Mouse (Mus musculus): Measurements from ENCODE around the gene Slc35c2. TPM values are rescaled to one million over a fixed set of nuclear protein-coding genes. Genes with fewer than 3 reads are reported as not detected.
A peak's percentile ranks its signal among the peaks of the same experiment; 100 is the strongest.

The Slc35c2 gene
- polyA plus RNA-seq, 1 experiment, result 171 TPM

DNA sequence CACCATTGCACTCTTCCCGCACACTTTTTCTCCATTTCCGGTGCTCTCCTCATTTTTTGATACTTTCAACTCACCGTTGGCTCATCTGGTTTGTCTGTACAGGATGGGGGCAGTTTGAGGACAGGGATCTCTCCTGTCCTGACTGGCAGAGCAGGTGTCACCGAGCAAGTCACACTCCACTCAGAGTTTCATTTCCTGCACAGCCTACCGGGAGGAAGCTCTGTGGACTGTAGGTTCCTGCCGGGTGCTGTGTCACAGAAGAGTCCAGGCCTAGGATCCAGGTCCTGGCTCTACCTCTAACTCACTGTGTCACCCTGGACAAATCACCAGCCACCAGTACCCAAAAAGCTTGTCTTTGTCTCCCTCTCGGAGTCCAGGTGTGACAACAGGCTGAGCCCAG lies 45.9 kb downstream of the Slc35c2 start:
- 52% methylated on average over 7 of the region's 7 CpGs for WGBS
- Histone ChIP-seq H3K4me1 (ENCODE audit: control insufficient read depth, insufficient read depth, insufficient read length, low read length) (no peaks in the 10 kb centered on the region), H3K36me3 (ENCODE audit: control insufficient read depth, insufficient read depth, low read length) (no peaks in the 10 kb centered on the region), H3K27me3 (ENCODE audit: control insufficient read depth, insufficient read depth, low read length) (peaks cover 39% of the 10 kb centered on the region), H3K27ac (ENCODE audit: insufficient read depth, low read depth, low read length) (no peak overlapping the region), H3K4me3 (ENCODE audit: low read depth, low read length) (no peak overlapping the region)
- TF ChIP-seq POLR2A (IDR thresholded peaks at IDR 0.05; ENCODE audit: low read depth, low read length) (no peak), CTCF (IDR thresholded peaks at IDR 0.05; ENCODE audit: extremely low read depth, insufficient read length, insufficient replicate concordance, low read depth, low read length) (no peak)

GRCm38 (mm10) chr2:165240371-165240770 lies 47.3 kb downstream of the Slc35c2 start:
- H3K36me3 ChIP-seq (ENCODE audit: control insufficient read depth, insufficient read depth, low read length), result no peaks in the 10 kb centered on the region
- no peaks in the 10 kb centered on the region for H3K4me1 ChIP-seq (ENCODE audit: control insufficient read depth, insufficient read depth, insufficient read length, low read length)
- 36% methylated on average over 8 of the region's 8 CpGs for WGBS
- peaks cover 47% of the 10 kb centered on the region for H3K27me3 ChIP-seq (ENCODE audit: control insufficient read depth, insufficient read depth, low read length)
- H3K27ac ChIP-seq (ENCODE audit: insufficient read depth, low read depth, low read length), result no peak overlapping the region
- H3K4me3 ChIP-seq (ENCODE audit: low read depth, low read length), result no peak overlapping the region
- TF ChIP-seq POLR2A (IDR thresholded peaks at IDR 0.05; ENCODE audit: low read depth, low read length), result no peak
- no peak for TF ChIP-seq CTCF (IDR thresholded peaks at IDR 0.05; ENCODE audit: extremely low read depth, insufficient read length, insufficient replicate concordance, low read depth, low read length)

DNA sequence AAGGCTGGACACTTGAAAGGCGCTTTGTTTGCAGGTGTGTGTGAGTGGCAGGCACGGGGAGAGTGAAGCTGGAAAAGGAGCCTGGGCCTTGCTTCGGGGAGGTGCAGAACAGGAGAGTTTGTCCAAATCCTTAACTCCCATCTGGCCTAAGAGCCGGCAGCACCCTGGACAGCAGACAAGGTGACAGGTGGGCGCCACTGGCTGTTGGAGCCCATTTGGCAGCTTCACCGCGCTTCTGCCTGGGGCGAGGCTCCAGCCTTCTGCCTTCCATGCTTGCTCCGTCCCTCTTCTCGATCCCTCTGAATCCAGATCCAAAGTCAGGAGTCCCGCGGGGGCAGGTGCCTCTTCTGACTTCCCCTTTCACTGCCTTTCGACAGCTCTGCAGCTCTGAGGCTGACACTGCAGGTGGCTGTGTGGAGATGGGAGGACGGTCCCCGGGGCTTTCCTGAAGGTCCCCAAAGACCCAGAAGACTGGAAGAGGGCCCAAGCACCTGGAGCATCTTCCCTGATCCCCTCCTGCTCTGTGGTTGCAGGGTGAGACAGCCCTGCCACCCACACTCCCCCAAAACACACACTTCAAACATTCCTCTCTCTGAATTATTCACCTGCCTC lies 48.0 kb downstream of the Slc35c2 start:
- WGBS, result 13% methylated on average over 15 of the region's 15 CpGs
- Histone ChIP-seq H3K27ac (ENCODE audit: insufficient read depth, low read depth, low read length) (no peak overlapping the region), H3K4me1 (ENCODE audit: control insufficient read depth, insufficient read depth, insufficient read length, low read length) (no peaks in the 10 kb centered on the region)

DNA sequence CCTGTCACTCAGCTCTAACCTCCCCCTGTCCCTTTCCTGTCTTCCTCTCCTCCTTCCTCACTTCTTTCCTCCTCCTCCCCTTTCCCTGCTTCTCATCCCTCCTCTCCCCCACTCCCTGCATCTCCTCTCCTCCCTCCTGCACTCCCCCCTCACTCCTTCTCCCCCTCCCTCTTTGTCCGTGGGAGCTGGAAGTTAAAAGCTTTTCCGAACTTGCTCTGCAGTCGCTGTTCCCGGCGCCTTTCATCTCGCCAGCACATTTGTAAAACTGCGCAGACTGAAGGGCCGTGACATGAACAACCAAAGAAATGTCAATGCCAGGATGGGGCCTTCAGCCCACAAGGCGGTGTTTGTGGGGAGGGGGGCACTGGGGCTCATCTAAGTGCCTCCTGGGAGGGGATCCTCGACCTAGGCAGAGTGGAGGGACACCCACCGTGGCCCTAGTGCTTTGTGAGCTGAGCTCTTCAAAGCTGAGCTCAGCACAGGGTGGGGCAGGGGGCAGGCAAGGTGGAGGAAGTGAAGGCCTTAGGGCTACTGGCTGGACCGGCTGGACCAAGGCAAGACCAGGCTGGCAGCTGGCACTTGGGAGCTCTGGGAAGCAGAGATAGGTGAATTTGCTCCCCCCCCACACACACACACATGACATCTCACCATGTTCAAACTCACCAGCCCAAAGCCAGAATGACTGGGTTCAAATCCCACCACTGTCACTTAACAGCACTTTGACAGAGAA lies 49.1 kb downstream of the Slc35c2 start:
- no peak for TF ChIP-seq POLR2A (IDR thresholded peaks at IDR 0.05; ENCODE audit: low read depth, low read length)
- TF ChIP-seq CTCF (IDR thresholded peaks at IDR 0.05; ENCODE audit: extremely low read depth, insufficient read length, insufficient replicate concordance, low read depth, low read length), result no peak
- 20% methylated on average over 12 of the region's 12 CpGs for WGBS
- Histone ChIP-seq H3K27ac (ENCODE audit: insufficient read depth, low read depth, low read length) (no peak overlapping the region), H3K36me3 (ENCODE audit: control insufficient read depth, insufficient read depth, low read length) (no peaks in the 10 kb centered on the region), H3K4me1 (ENCODE audit: control insufficient read depth, insufficient read depth, insufficient read length, low read length) (peaks cover 1% of the 10 kb centered on the region), H3K27me3 (ENCODE audit: control insufficient read depth, insufficient read depth, low read length) (peaks cover 62% of the 10 kb centered on the region), H3K4me3 (ENCODE audit: low read depth, low read length) (no peak overlapping the region)

More for the DNA sequence above, 48.0 kb downstream of the Slc35c2 start:
- Histone ChIP-seq H3K27me3 (ENCODE audit: control insufficient read depth, insufficient read depth, low read length) (peaks cover 52% of the 10 kb centered on the region), H3K4me3 (ENCODE audit: low read depth, low read length) (no peak overlapping the region), H3K36me3 (ENCODE audit: control insufficient read depth, insufficient read depth, low read length) (no peaks in the 10 kb centered on the region)
- TF ChIP-seq POLR2A (IDR thresholded peaks at IDR 0.05; ENCODE audit: low read depth, low read length), result no peak
- no peak for TF ChIP-seq CTCF (IDR thresholded peaks at IDR 0.05; ENCODE audit: extremely low read depth, insufficient read length, insufficient replicate concordance, low read depth, low read length)

GRCm38 (mm10) chr2:165234613-165235291 lies 52.9 kb downstream of the Slc35c2 start, which contains the start of gene Cdh22:
Gene Cdh22, minus strand, starts transcription at chr2:165234853.
- 2% methylated on average over 58 of the region's 60 CpGs for WGBS
- H3K4me3 ChIP-seq (ENCODE audit: low read depth, low read length), result peak within 1 kb of the TSS; percentile 46
- no peaks in the 10 kb centered on the region for H3K36me3 ChIP-seq (ENCODE audit: control insufficient read depth, insufficient read depth, low read length)
- H3K27me3 ChIP-seq (ENCODE audit: control insufficient read depth, insufficient read depth, low read length), result peaks cover 63% of the 10 kb centered on the region
- no peak within 1 kb of the TSS for H3K27ac ChIP-seq (ENCODE audit: insufficient read depth, low read depth, low read length)
- no peak for TF ChIP-seq POLR2A (IDR thresholded peaks at IDR 0.05; ENCODE audit: low read depth, low read length)
- TF ChIP-seq CTCF (IDR thresholded peaks at IDR 0.05; ENCODE audit: extremely low read depth, insufficient read length, insufficient replicate concordance, low read depth, low read length), result no peak
- H3K4me1 ChIP-seq (ENCODE audit: control insufficient read depth, insufficient read depth, insufficient read length, low read length), result peaks cover 2% of the 10 kb centered on the region

GRCm38 (mm10) chr2:165234291-165234612 lies 53.4 kb downstream of the Slc35c2 start:
- peak overlapping the region; percentile 46 for H3K4me3 ChIP-seq (ENCODE audit: low read depth, low read length)
- no peak overlapping the region for H3K27ac ChIP-seq (ENCODE audit: insufficient read depth, low read depth, low read length)
- H3K27me3 ChIP-seq (ENCODE audit: control insufficient read depth, insufficient read depth, low read length), result peaks cover 58% of the 10 kb centered on the region
- no peak for TF ChIP-seq POLR2A (IDR thresholded peaks at IDR 0.05; ENCODE audit: low read depth, low read length)
- TF ChIP-seq CTCF (IDR thresholded peaks at IDR 0.05; ENCODE audit: extremely low read depth, insufficient read length, insufficient replicate concordance, low read depth, low read length), result no peak
- no peaks in the 10 kb centered on the region for H3K36me3 ChIP-seq (ENCODE audit: control insufficient read depth, insufficient read depth, low read length)
- peaks cover 2% of the 10 kb centered on the region for H3K4me1 ChIP-seq (ENCODE audit: control insufficient read depth, insufficient read depth, insufficient read length, low read length)
- 1% methylated on average over 41 of the region's 41 CpGs for WGBS
